Comparison of ENCODE assay signal across 8 mouse cellular contexts in genomic region chr11:21163673-21164072, GRCm38 (mm10).
DNase-seq lines count a peak whose midpoint lies in the region; ATAC-seq and TF ChIP-seq lines count a peak whose summit lies in the region.

No protein-coding gene starts in this region.

- TF ChIP-seq CTCF in small intestine, adult 2 months (IDR thresholded peaks at IDR 0.05; ENCODE audit: extremely low read depth, insufficient read length, insufficient replicate concordance, low read depth, low read length) = no peak

- peaks cover 26% of the 10 kb centered on the region for H3K4me1 ChIP-seq in embryonic facial prominence, embryonic 10.5 days
- peaks cover 8% of the 10 kb centered on the region; the same call in 1 of the 2 replicates for H3K4me1 ChIP-seq in intestine, embryonic 15.5 days (replicated peaks)
- H3K4me1 ChIP-seq in small intestine, adult 2 months (ENCODE audit: control insufficient read depth, insufficient read depth, insufficient read length, low read length) = peaks cover 19% of the 10 kb centered on the region

- H3K9ac ChIP-seq in intestine, embryonic 15.5 days = no peak overlapping the region

- peak overlapping the region; percentile 23; the same call in 1 of the 2 replicates for H3K4me3 ChIP-seq in embryonic facial prominence, embryonic 10.5 days
- H3K4me3 ChIP-seq in intestine, embryonic 15.5 days (replicated peaks) = no peak overlapping the region
- no peak overlapping the region for H3K4me3 ChIP-seq in small intestine, adult 2 months (ENCODE audit: low read depth, low read length)

- no peak overlapping the region for H3K27ac ChIP-seq in embryonic facial prominence, embryonic 10.5 days (replicated peaks)
- H3K27ac ChIP-seq in intestine, embryonic 15.5 days = peak overlapping the region; percentile 30
- peak overlapping the region; percentile 65; the same call in 1 of the 2 replicates for H3K27ac ChIP-seq in small intestine, adult 2 months (ENCODE audit: insufficient read depth, low read depth, low read length)

- DNase-seq in layer of hippocampus, adult 9-11 months = peak; percentile 38
- DNase-seq in layer of hippocampus, postnatal 25 days (ENCODE audit: extremely low spot score in 1 of 2, low spot score in 1 of 2) = no peak
- DNase-seq in embryonic facial prominence, embryonic 10.5 days (ENCODE audit: low spot score) = peak; percentile 38
- no peak for DNase-seq in gastrocnemius, postnatal 25 days
- DNase-seq in adipocyte (ENCODE audit: low spot score) = no peak
- DNase-seq in heart, adult 8-10 months (ENCODE audit: low spot score) = no peak

- H3K27me3 ChIP-seq in embryonic facial prominence, embryonic 10.5 days (replicated peaks; ENCODE audit: low read depth, poor library complexity, severe bottlenecking) = no peaks in the 10 kb centered on the region
- H3K27me3 ChIP-seq in intestine, embryonic 15.5 days (replicated peaks) = no peaks in the 10 kb centered on the region
- H3K27me3 ChIP-seq in small intestine, adult 2 months (ENCODE audit: control insufficient read depth, insufficient read depth, low read length) = no peaks in the 10 kb centered on the region

- peak; percentile 72 for ATAC-seq in intestine, embryonic 15.5 days

- H3K36me3 ChIP-seq in embryonic facial prominence, embryonic 10.5 days (replicated peaks) = no peaks in the 10 kb centered on the region
- H3K36me3 ChIP-seq in intestine, embryonic 15.5 days = no peaks in the 10 kb centered on the region
- no peaks in the 10 kb centered on the region for H3K36me3 ChIP-seq in small intestine, adult 2 months (ENCODE audit: control insufficient read depth, insufficient read depth, low read length)

- TF ChIP-seq POLR2A in small intestine, adult 2 months (IDR thresholded peaks at IDR 0.05; ENCODE audit: low read depth, low read length) = no peak

- peak overlapping the region; percentile 45 for H3K4me2 ChIP-seq in intestine, embryonic 15.5 days (replicated peaks)

- H3K9me3 ChIP-seq in embryonic facial prominence, embryonic 10.5 days = no peaks in the 10 kb centered on the region
- H3K9me3 ChIP-seq in intestine, embryonic 15.5 days = no peaks in the 10 kb centered on the region

- 2% methylated on average over 5 of the region's 5 CpGs for WGBS in embryonic facial prominence, embryonic 10.5 days
- 8% methylated on average over 5 of the region's 5 CpGs for WGBS in intestine, embryonic 15.5 days
- WGBS in small intestine, adult 2 months = 16% methylated on average over 5 of the region's 5 CpGs

Comparison
In these comparisons a context has a peak if more than half of its experiments do, and no peak if none do; other contexts are left out.
1. DNase-seq: peak in layer of hippocampus, adult 9-11 months (single experiment) and embryonic facial prominence, embryonic 10.5 days (single experiment); none in layer of hippocampus, postnatal 25 days (0 of 2), gastrocnemius, postnatal 25 days (single experiment), adipocyte (single experiment) and heart, adult 8-10 months (single experiment).